Mouse (Mus musculus): ENCODE data around the gene Nptn. TPM values are rescaled to one million over a fixed set of nuclear protein-coding genes. Genes with fewer than 3 reads are reported as not detected.

Gene Nptn
- polyA plus RNA-seq, 1 experiment = 349 TPM

- no peak for TF ChIP-seq MAX (IDR thresholded peaks at IDR 0.05; ENCODE audit: low read depth)
- TF ChIP-seq MYOG (IDR thresholded peaks at IDR 0.05; ENCODE audit: control insufficient read depth in 1 of 3, insufficient read depth in 1 of 3, insufficient read length in 2 of 3, low read depth in 2 of 3) = no peak
- no peak for TF ChIP-seq REST (IDR thresholded peaks at IDR 0.05; ENCODE audit: insufficient read depth, insufficient read length)
- TF ChIP-seq POLR2AphosphoS2 (IDR thresholded peaks at IDR 0.05; ENCODE audit: insufficient read length, low read depth) = no peak
- TF ChIP-seq E2F4 (IDR thresholded peaks at IDR 0.05; ENCODE audit: insufficient read depth) = no peak
- TF ChIP-seq TCF12 (IDR thresholded peaks at IDR 0.05; ENCODE audit: insufficient read depth, poor library complexity, severe bottlenecking) = no peak
- no peak for TF ChIP-seq TCF3 (IDR thresholded peaks at IDR 0.05; ENCODE audit: insufficient read length, low read depth)
- no peak for TF ChIP-seq SRF (IDR thresholded peaks at IDR 0.05; ENCODE audit: control insufficient read depth, insufficient read length, low read depth)
- no peak for TF ChIP-seq CEBPB (IDR thresholded peaks at IDR 0.05; ENCODE audit: insufficient read depth, poor library complexity, severe bottlenecking)
- no peak for TF ChIP-seq MYOD1 (IDR thresholded peaks at IDR 0.05; ENCODE audit: control insufficient read depth in 1 of 3, insufficient read length in 2 of 3, low read depth in 2 of 3)
- no peak for TF ChIP-seq POLR2A (IDR thresholded peaks at IDR 0.05; ENCODE audit: insufficient read length, low read depth)
- no peak for TF ChIP-seq USF1 (IDR thresholded peaks at IDR 0.05; ENCODE audit: low read depth)
- no peak overlapping the region for H3ac ChIP-seq (ENCODE audit: control insufficient read depth, insufficient read length)
- no peaks in the 10 kb centered on the region for H3K36me3 ChIP-seq (ENCODE audit: control insufficient read depth, insufficient read depth)
Measured at GRCm38 (mm10) chr9:58691471-58691870, 109.4 kb downstream of the Nptn start.

DNA sequence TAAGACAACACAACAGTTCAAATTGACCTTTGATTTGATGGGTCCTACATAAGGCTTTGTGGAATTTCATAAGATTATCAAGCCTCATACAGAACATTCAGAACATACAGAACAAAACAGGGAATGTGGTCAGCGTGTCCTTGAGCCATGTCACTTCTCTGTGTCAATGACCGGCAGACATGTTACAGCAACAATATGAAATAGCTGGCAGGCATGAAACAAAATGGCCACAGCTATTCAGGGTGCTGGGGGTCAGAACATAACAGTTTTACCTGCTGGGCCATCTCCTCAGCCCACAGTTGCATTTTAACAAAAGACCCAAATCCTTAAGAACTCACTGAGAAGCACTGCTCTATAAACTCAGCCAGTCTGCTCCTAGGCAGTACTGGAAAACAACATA is 116.4 kb downstream of the Nptn start:
- H3K79me2 ChIP-seq (ENCODE audit: control insufficient read depth, insufficient read depth) = no peaks in the 10 kb centered on the region
- TF ChIP-seq USF1 (IDR thresholded peaks at IDR 0.05; ENCODE audit: low read depth) (no peak), CEBPB (IDR thresholded peaks at IDR 0.05; ENCODE audit: insufficient read depth, poor library complexity, severe bottlenecking) (no peak), MAX (IDR thresholded peaks at IDR 0.05; ENCODE audit: low read depth) (no peak), POLR2A (IDR thresholded peaks at IDR 0.05; ENCODE audit: insufficient read length, low read depth) (no peak), E2F4 (IDR thresholded peaks at IDR 0.05; ENCODE audit: insufficient read depth) (no peak), SRF (IDR thresholded peaks at IDR 0.05; ENCODE audit: control insufficient read depth, insufficient read length, low read depth) (no peak), MYOG (IDR thresholded peaks at IDR 0.05; ENCODE audit: control insufficient read depth in 1 of 3, insufficient read depth in 1 of 3, insufficient read length in 2 of 3, low read depth in 2 of 3) (no peak), TCF12 (IDR thresholded peaks at IDR 0.05; ENCODE audit: insufficient read depth, poor library complexity, severe bottlenecking) (no peak), MYOD1 (IDR thresholded peaks at IDR 0.05; ENCODE audit: control insufficient read depth in 1 of 3, insufficient read length in 2 of 3, low read depth in 2 of 3) (no peak), TCF3 (IDR thresholded peaks at IDR 0.05; ENCODE audit: insufficient read length, low read depth) (no peak)
- no peaks in the 10 kb centered on the region for H3K36me3 ChIP-seq (ENCODE audit: control insufficient read depth, insufficient read depth)

More at GRCm38 (mm10) chr9:58691471-58691870, 109.4 kb downstream of the Nptn start:
- H3K4me3 ChIP-seq = no peak overlapping the region
- no peaks in the 10 kb centered on the region for H3K27me3 ChIP-seq (ENCODE audit: control insufficient read depth, insufficient read depth, insufficient read length)
- no peak overlapping the region for H3K4me2 ChIP-seq (ENCODE audit: low read depth)
- H3K79me2 ChIP-seq (ENCODE audit: control insufficient read depth, insufficient read depth) = no peaks in the 10 kb centered on the region

GRCm38 (mm10) chr9:58701751-58702150 is 119.7 kb downstream of the Nptn start:
- H3K36me3 ChIP-seq (ENCODE audit: control insufficient read depth, insufficient read depth) = no peaks in the 10 kb centered on the region
- H3K4me3 ChIP-seq = no peak overlapping the region
- no peaks in the 10 kb centered on the region for H3K79me2 ChIP-seq (ENCODE audit: control insufficient read depth, insufficient read depth)
- no peak overlapping the region for H3ac ChIP-seq (ENCODE audit: control insufficient read depth, insufficient read length)
- TF ChIP-seq TCF12 (IDR thresholded peaks at IDR 0.05; ENCODE audit: insufficient read depth, poor library complexity, severe bottlenecking) (no peak), MYOG (IDR thresholded peaks at IDR 0.05; ENCODE audit: control insufficient read depth in 1 of 3, insufficient read depth in 1 of 3, insufficient read length in 2 of 3, low read depth in 2 of 3) (no peak), MYOD1 (IDR thresholded peaks at IDR 0.05; ENCODE audit: control insufficient read depth in 1 of 3, insufficient read length in 2 of 3, low read depth in 2 of 3) (no peak), MAX (IDR thresholded peaks at IDR 0.05; ENCODE audit: low read depth) (no peak), POLR2A (IDR thresholded peaks at IDR 0.05; ENCODE audit: insufficient read length, low read depth) (no peak), E2F4 (IDR thresholded peaks at IDR 0.05; ENCODE audit: insufficient read depth) (no peak), CEBPB (IDR thresholded peaks at IDR 0.05; ENCODE audit: insufficient read depth, poor library complexity, severe bottlenecking) (no peak), REST (IDR thresholded peaks at IDR 0.05; ENCODE audit: insufficient read depth, insufficient read length) (no peak), SRF (IDR thresholded peaks at IDR 0.05; ENCODE audit: control insufficient read depth, insufficient read length, low read depth) (no peak), POLR2AphosphoS2 (IDR thresholded peaks at IDR 0.05; ENCODE audit: insufficient read length, low read depth) (no peak), USF1 (IDR thresholded peaks at IDR 0.05; ENCODE audit: low read depth) (no peak), TCF3 (IDR thresholded peaks at IDR 0.05; ENCODE audit: insufficient read length, low read depth) (no peak)
- no peak overlapping the region for H3K4me2 ChIP-seq (ENCODE audit: low read depth)
- H3K27me3 ChIP-seq (ENCODE audit: control insufficient read depth, insufficient read depth, insufficient read length) = no peaks in the 10 kb centered on the region

More for the DNA sequence above, 116.4 kb downstream of the Nptn start:
- Histone ChIP-seq H3K27me3 (ENCODE audit: control insufficient read depth, insufficient read depth, insufficient read length) (no peaks in the 10 kb centered on the region), H3ac (ENCODE audit: control insufficient read depth, insufficient read length) (no peak overlapping the region), H3K4me2 (ENCODE audit: low read depth) (no peak overlapping the region), H3K4me3 (no peak overlapping the region)

- Histone ChIP-seq H3K27me3 (ENCODE audit: control insufficient read depth, insufficient read depth, insufficient read length) (no peaks in the 10 kb centered on the region), H3K4me3 (no peak overlapping the region), H3K36me3 (ENCODE audit: control insufficient read depth, insufficient read depth) (no peaks in the 10 kb centered on the region), H3ac (ENCODE audit: control insufficient read depth, insufficient read length) (no peak overlapping the region), H3K4me2 (ENCODE audit: low read depth) (no peak overlapping the region), H3K79me2 (ENCODE audit: control insufficient read depth, insufficient read depth) (no peaks in the 10 kb centered on the region)
- no peak for TF ChIP-seq E2F4 (IDR thresholded peaks at IDR 0.05; ENCODE audit: insufficient read depth)
- no peak for TF ChIP-seq POLR2A (IDR thresholded peaks at IDR 0.05; ENCODE audit: insufficient read length, low read depth)
- no peak for TF ChIP-seq SRF (IDR thresholded peaks at IDR 0.05; ENCODE audit: control insufficient read depth, insufficient read length, low read depth)
- TF ChIP-seq TCF12 (IDR thresholded peaks at IDR 0.05; ENCODE audit: insufficient read depth, poor library complexity, severe bottlenecking) = no peak
- no peak for TF ChIP-seq USF1 (IDR thresholded peaks at IDR 0.05; ENCODE audit: low read depth)
- no peak for TF ChIP-seq CEBPB (IDR thresholded peaks at IDR 0.05; ENCODE audit: insufficient read depth, poor library complexity, severe bottlenecking)
- no peak for TF ChIP-seq TCF3 (IDR thresholded peaks at IDR 0.05; ENCODE audit: insufficient read length, low read depth)
- TF ChIP-seq POLR2AphosphoS2 (IDR thresholded peaks at IDR 0.05; ENCODE audit: insufficient read length, low read depth) = no peak
- TF ChIP-seq MYOD1 (IDR thresholded peaks at IDR 0.05; ENCODE audit: control insufficient read depth in 1 of 3, insufficient read length in 2 of 3, low read depth in 2 of 3) = no peak
- no peak for TF ChIP-seq MYOG (IDR thresholded peaks at IDR 0.05; ENCODE audit: control insufficient read depth in 1 of 3, insufficient read depth in 1 of 3, insufficient read length in 2 of 3, low read depth in 2 of 3)
- TF ChIP-seq REST (IDR thresholded peaks at IDR 0.05; ENCODE audit: insufficient read depth, insufficient read length) = no peak
- TF ChIP-seq MAX (IDR thresholded peaks at IDR 0.05; ENCODE audit: low read depth) = no peak
Measured at GRCm38 (mm10) chr9:58703766-58704165, 121.7 kb downstream of the Nptn start.

Measured in myocyte (in vitro differentiated cells).